Mouse (Mus musculus): ENCODE measurements around the gene Taok3. TPM values are rescaled to one million over a fixed set of nuclear protein-coding genes. Genes with fewer than 3 reads are reported as not detected.

Gene Taok3
- total and polyA plus RNA-seq, 3 experiments, result 8.3 to 35.0 (median 17.4) TPM

DNA sequence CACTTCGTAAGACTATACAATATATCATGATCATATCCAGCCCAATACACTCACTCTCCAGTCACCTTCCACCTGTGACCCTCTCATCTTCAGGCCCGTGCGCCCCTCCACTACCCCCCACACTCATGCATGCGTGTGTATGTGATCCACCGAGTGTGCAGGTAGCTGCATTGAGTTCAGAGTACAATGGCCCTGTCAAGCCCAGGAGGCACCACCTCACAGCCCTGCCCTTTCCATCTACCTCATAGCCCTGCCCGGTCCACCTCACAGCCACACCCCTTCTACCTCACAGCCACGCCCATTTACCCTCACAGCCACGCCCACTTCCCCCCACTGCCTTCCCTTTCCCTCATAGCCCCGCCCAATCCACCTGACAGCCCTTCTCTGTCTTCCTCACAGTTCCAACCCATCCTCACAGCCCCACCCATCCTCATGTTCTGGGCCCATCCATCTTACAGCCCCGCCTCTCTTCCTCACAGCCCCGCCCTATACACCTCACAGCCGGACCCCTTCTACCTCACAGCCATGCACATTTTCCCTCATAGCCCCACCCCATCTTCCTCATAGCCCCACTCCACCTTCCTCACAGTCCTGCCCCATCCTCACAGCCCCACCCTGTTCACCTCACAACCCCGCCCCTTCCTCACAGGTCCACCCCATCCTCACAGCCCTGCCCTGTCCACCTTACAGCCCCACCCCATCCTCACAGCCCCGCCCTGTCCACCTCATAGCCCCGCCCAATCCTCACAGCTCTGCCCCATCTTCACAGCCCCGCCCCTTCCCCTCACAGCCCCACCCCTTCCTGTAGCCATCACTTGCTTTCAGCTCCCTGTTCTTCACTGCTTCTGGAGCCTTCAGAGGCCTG lies 5.8 kb downstream of the Taok3 start:
- in situ Hi-C loops (cut with MboI; ENCODE audit: low pct_ligation_motif_present, low pct_unique_long_range_greater_than_20kb, low sequenced_read_pairs) (no loop called here), dilution Hi-C loops (cut with MboI; ENCODE audit: extremely low pct_ligation_motif_present, extremely low pct_unique_long_range_greater_than_20kb, low sequenced_read_pairs) (no loop called here)
- Histone ChIP-seq H3K27me3 (replicated peaks) (peaks cover 4% of the 10 kb centered on the region), H3K27ac (ENCODE audit: insufficient read depth, low read depth) (no peak overlapping the region), H3K9ac (ENCODE audit: insufficient read depth, low read depth) (no peak overlapping the region), H3K4me2 (ENCODE audit: insufficient read depth, low read depth, poor library complexity, severe bottlenecking) (no peak overlapping the region), H3K4me3 (replicated peaks in 1 of 3; ENCODE audit: low read depth in 2 of 3, low read length in 2 of 3, poor library complexity in 1 of 3) (no peak overlapping the region), H3K36me3 (replicated peaks in 1 of 2; ENCODE audit: control insufficient read depth in 1 of 2, insufficient read depth in 1 of 2, low read length in 1 of 2) (peaks cover 0 to 7% of the 10 kb centered on the region in 2 experiments), H3K9me3 (replicated peaks; ENCODE audit: low read length) (no peaks in the 10 kb centered on the region), H3K4me1 (ENCODE audit: control insufficient read depth in 1 of 2, insufficient read depth in 2 of 2) (peaks cover 5 to 16% of the 10 kb centered on the region in 2 experiments), H3K79me2 (replicated peaks; ENCODE audit: control insufficient read depth, extremely low read depth, insufficient read depth, poor library complexity, severe bottlenecking) (no peaks in the 10 kb centered on the region)
- no peak for DNase-seq (ENCODE audit: extremely low read depth)
- TF ChIP-seq E2F4 (IDR thresholded peaks at IDR 0.05; ENCODE audit: insufficient replicate concordance, low read depth, low read length) (no peak), PAX5 (IDR thresholded peaks at IDR 0.05; ENCODE audit: low read length) (no peak), MAZ (IDR thresholded peaks at IDR 0.05; ENCODE audit: low read depth, low read length) (no peak), SMC3 (IDR thresholded peaks at IDR 0.05; ENCODE audit: low read depth, low read length) (no peak), CHD1 (IDR thresholded peaks at IDR 0.05; ENCODE audit: low read depth, low read length) (no peak), TBP (conservative IDR thresholded peaks at IDR 0.05; ENCODE audit: low read depth, low read length) (no peak), JUN (IDR thresholded peaks at IDR 0.05; ENCODE audit: insufficient read depth, low read depth, low read length) (no peak), IRF4 (IDR thresholded peaks at IDR 0.05; ENCODE audit: low read depth, low read length) (no peak), POLR2A (IDR thresholded peaks at IDR 0.05; ENCODE audit: low read depth, low read length) (no peak), NRF1 (IDR thresholded peaks at IDR 0.05; ENCODE audit: low read depth, low read length) (no peak), ZKSCAN1 (IDR thresholded peaks at IDR 0.05; ENCODE audit: borderline replicate concordance, low read depth, low read length) (no peak), MEF2A (IDR thresholded peaks at IDR 0.05; ENCODE audit: borderline replicate concordance, low read depth, low read length) (no peak), NELFE (IDR thresholded peaks at IDR 0.05; ENCODE audit: low read depth, low read length) (no peak), MAX (IDR thresholded peaks at IDR 0.05; ENCODE audit: low read length) (no peak), TCF12 (IDR thresholded peaks at IDR 0.05; ENCODE audit: low read depth, low read length) (no peak)

DNA sequence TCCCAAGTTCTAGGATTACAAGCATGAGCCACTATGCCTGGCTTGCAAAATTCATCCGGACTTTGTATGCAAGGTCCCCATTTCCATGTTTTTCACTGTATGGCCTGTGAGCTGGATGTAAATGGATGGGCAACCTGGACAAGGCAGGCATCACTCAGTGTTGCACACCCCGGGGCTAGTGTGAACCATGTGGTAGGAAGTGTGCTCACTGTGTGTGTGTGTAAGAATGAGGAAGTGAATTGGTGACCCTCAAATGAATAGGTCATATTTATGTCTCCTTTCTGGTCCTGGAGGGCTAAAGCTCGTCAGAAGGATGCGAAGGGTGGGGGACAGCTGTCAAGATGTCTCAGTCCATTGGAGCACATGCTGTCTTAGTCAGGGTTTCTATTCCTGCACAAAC lies 7.1 kb downstream of the Taok3 start:
- Histone ChIP-seq H3K79me2 (replicated peaks; ENCODE audit: control insufficient read depth, extremely low read depth, insufficient read depth, poor library complexity, severe bottlenecking) (no peaks in the 10 kb centered on the region), H3K27me3 (replicated peaks) (no peaks in the 10 kb centered on the region), H3K27ac (ENCODE audit: insufficient read depth, low read depth) (no peak overlapping the region), H3K4me3 (replicated peaks in 1 of 3; ENCODE audit: low read depth in 2 of 3, low read length in 2 of 3, poor library complexity in 1 of 3) (no peak overlapping the region), H3K9ac (ENCODE audit: insufficient read depth, low read depth) (no peak overlapping the region), H3K9me3 (replicated peaks; ENCODE audit: low read length) (no peaks in the 10 kb centered on the region), H3K4me2 (ENCODE audit: insufficient read depth, low read depth, poor library complexity, severe bottlenecking) (no peak overlapping the region), H3K4me1 (ENCODE audit: control insufficient read depth in 1 of 2, insufficient read depth in 2 of 2) (peaks cover 5 to 6% of the 10 kb centered on the region in 2 experiments; a peak in 3 of 4 replicates), H3K36me3 (replicated peaks in 1 of 2; ENCODE audit: control insufficient read depth in 1 of 2, insufficient read depth in 1 of 2, low read length in 1 of 2) (peaks cover 0 to 7% of the 10 kb centered on the region in 2 experiments)
- DNase-seq (ENCODE audit: extremely low read depth), result no peak
- TF ChIP-seq ZC3H11A (IDR thresholded peaks at IDR 0.05; ENCODE audit: low read depth, low read length) (no peak), SMC3 (IDR thresholded peaks at IDR 0.05; ENCODE audit: low read depth, low read length) (no peak), HCFC1 (IDR thresholded peaks at IDR 0.05; ENCODE audit: low read depth, low read length) (no peak), MXI1 (IDR thresholded peaks at IDR 0.05; ENCODE audit: low read depth, low read length) (no peak), MAX (IDR thresholded peaks at IDR 0.05; ENCODE audit: low read length) (no peak), GABPA (IDR thresholded peaks at IDR 0.05; ENCODE audit: insufficient replicate concordance, low read depth, low read length) (no peak), KAT2A (IDR thresholded peaks at IDR 0.05; ENCODE audit: insufficient replicate concordance, low read length) (no peak), PAX5 (IDR thresholded peaks at IDR 0.05; ENCODE audit: low read length) (no peak)
- in situ Hi-C loops (cut with MboI; ENCODE audit: low pct_ligation_motif_present, low pct_unique_long_range_greater_than_20kb, low sequenced_read_pairs) (no loop called here), dilution Hi-C loops (cut with MboI; ENCODE audit: extremely low pct_ligation_motif_present, extremely low pct_unique_long_range_greater_than_20kb, low sequenced_read_pairs) (no loop called here)
